ENCODE assay signal across 33 mouse cellular contexts in the genomic region with DNA sequence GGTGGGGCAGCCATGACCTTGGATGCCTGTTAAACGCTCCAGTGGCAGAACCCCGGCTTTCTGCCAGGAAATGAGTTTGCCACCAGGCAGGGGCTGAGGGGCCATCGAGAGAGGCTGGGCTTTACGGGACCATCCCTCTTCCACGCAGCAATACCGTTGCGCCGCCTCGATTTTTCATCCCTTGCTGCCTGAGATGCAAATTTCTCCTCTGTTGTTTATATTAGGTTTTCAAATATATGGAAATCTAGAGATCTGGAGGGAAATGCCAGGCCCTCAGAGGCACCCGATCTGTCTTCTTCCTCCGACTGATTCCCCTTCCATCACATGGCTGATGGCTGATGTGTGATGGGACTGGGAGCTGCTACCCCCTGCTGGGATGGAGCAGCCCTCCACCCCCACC.
A peak's percentile ranks its signal among the peaks of the same experiment; 100 is the strongest.
DNase-seq lines count a peak whose midpoint lies in the region; ATAC-seq and TF ChIP-seq lines count a peak whose summit lies in the region.
"Had no signal": no experiment of that assay in that cellular context is flagged by ENCODE, and none has a peak within 500 bp of the region (broad histone marks: within the 10 kb centered on the region; RNA-seq: fewer than 3 reads in every experiment).

No protein-coding gene starts in this region.

- no peaks in the 10 kb centered on the region for H3K9me3 ChIP-seq in heart, embryonic 11.5 days (replicated peaks; ENCODE audit: control insufficient read depth, low read length)
- H3K9me3 ChIP-seq in midbrain, embryonic 12.5 days, result no peaks in the 10 kb centered on the region
- no peaks in the 10 kb centered on the region for H3K9me3 ChIP-seq in midbrain, embryonic 11.5 days (ENCODE audit: control insufficient read depth, low read length)
- H3K9me3 ChIP-seq: embryonic facial prominence, embryonic 12.5 days; limb, embryonic 10.5 days; limb, embryonic 15.5 days; neural tube, embryonic 12.5 days had no signal

- no peak overlapping the region for H3K9ac ChIP-seq in heart, embryonic 11.5 days (ENCODE audit: low read depth, low read length)
- no peak overlapping the region for H3K9ac ChIP-seq in midbrain, embryonic 12.5 days (replicated peaks)
- H3K9ac ChIP-seq in midbrain, embryonic 11.5 days (ENCODE audit: low read length), result no peak overlapping the region
- H3K9ac ChIP-seq: embryonic facial prominence, embryonic 12.5 days; limb, embryonic 15.5 days; liver, embryonic 13.5 days; neural tube, embryonic 12.5 days had no signal

- no peak overlapping the region for H3K4me2 ChIP-seq in heart, embryonic 11.5 days
- H3K4me2 ChIP-seq in midbrain, embryonic 12.5 days (replicated peaks), result no peak overlapping the region
- H3K4me2 ChIP-seq in midbrain, embryonic 11.5 days, result no peak overlapping the region
- H3K4me2 ChIP-seq: embryonic facial prominence, embryonic 12.5 days; limb, embryonic 15.5 days; liver, embryonic 13.5 days; neural tube, embryonic 12.5 days had no signal

- no peaks in the 10 kb centered on the region for H3K4me1 ChIP-seq in heart, embryonic 11.5 days (ENCODE audit: control insufficient read depth, insufficient read depth, low read length)
- H3K4me1 ChIP-seq in midbrain, embryonic 12.5 days, result 0 out of 2 replicates have a peak, but pooled peaks cover 2% of the 10 kb centered on the region
- H3K4me1 ChIP-seq in midbrain, embryonic 11.5 days (ENCODE audit: control insufficient read depth, insufficient read depth, low read length), result no peaks in the 10 kb centered on the region
- H3K4me1 ChIP-seq: embryonic facial prominence, embryonic 12.5 days; limb, embryonic 10.5 days; limb, embryonic 15.5 days; liver, embryonic 13.5 days; neural tube, embryonic 12.5 days had no signal

- 64% methylated on average over 11 of the region's 11 CpGs for WGBS in heart, embryonic 11.5 days (ENCODE audit: insufficient replicate concordance)
- 70% methylated on average over 11 of the region's 11 CpGs for WGBS in midbrain, embryonic 12.5 days
- 83% methylated on average over 11 of the region's 11 CpGs for WGBS in midbrain, embryonic 11.5 days

- no peaks in the 10 kb centered on the region for H3K36me3 ChIP-seq in heart, embryonic 11.5 days (ENCODE audit: control insufficient read depth, insufficient read depth, low read length)
- no peaks in the 10 kb centered on the region for H3K36me3 ChIP-seq in midbrain, embryonic 12.5 days
- H3K36me3 ChIP-seq in midbrain, embryonic 11.5 days (ENCODE audit: control insufficient read depth, insufficient read depth, low read length), result no peaks in the 10 kb centered on the region
- H3K36me3 ChIP-seq: embryonic facial prominence, embryonic 12.5 days; limb, embryonic 10.5 days; limb, embryonic 15.5 days; liver, embryonic 13.5 days; neural tube, embryonic 12.5 days had no signal

- TF ChIP-seq CTCF in brain, embryonic 14.5 days (IDR thresholded peaks at IDR 0.05; ENCODE audit: borderline replicate concordance, extremely low read depth, insufficient read depth, insufficient read length), result no peak

- no peak for ATAC-seq in heart, embryonic 11.5 days (replicated peaks; ENCODE audit: insufficient number of reproducible peaks, low FRiP score, low TSS enrichment)
- ATAC-seq in midbrain, embryonic 12.5 days (ENCODE audit: low FRiP score, low read depth), result no peak
- ATAC-seq in midbrain, embryonic 11.5 days (ENCODE audit: low FRiP score), result no peak
- ATAC-seq: activated CD4-positive, CD25-positive, alpha-beta regulatory T cell, adult 4 months; intestine, embryonic 16.5 days had no signal

- no peaks in the 10 kb centered on the region for H3K27me3 ChIP-seq in heart, embryonic 11.5 days (ENCODE audit: control insufficient read depth, insufficient read depth, low read length)
- H3K27me3 ChIP-seq in midbrain, embryonic 12.5 days, result no peaks in the 10 kb centered on the region
- no peaks in the 10 kb centered on the region for H3K27me3 ChIP-seq in midbrain, embryonic 11.5 days (ENCODE audit: control insufficient read depth, insufficient read depth, low read length)
- H3K27me3 ChIP-seq: CH12.LX; embryonic facial prominence, embryonic 12.5 days; liver, embryonic 13.5 days; neural tube, embryonic 12.5 days had no signal

- DNase-seq in cerebellum, postnatal 10 days, result peak; percentile 25 to 31
- DNase-seq in cerebellum, postnatal 36 days, result no peak
- DNase-seq in heart, adult 11 months, result peak; percentile 87
- DNase-seq in midbrain, embryonic 11.5 days (ENCODE audit: low spot score, missing footprints), result no peak
- peak; percentile 55 for DNase-seq in brain, embryonic 14.5 days (ENCODE audit: low read depth)
- no peak for DNase-seq in left cerebral cortex, adult 11 months (ENCODE audit: low spot score)
- DNase-seq: adrenal gland, adult 2 months; adrenal gland, postnatal 36 days; cerebellum, adult 2 months; cerebellum, postnatal 25 days; embryo, embryonic 11 days; heart, postnatal 14 days; kidney, adult 8-10 months; kidney, postnatal 4 days; layer of hippocampus, postnatal 36 days; liver, embryonic 13.5 days; lung, adult 2 months; lung, postnatal 10 days; right cerebral cortex, adult 18-20 months; spleen, adult 18-20 months; thymus, adult 2 months; thymus, postnatal 36 days had no signal

- TF ChIP-seq POLR2A in brain, embryonic 14.5 days (IDR thresholded peaks at IDR 0.05; ENCODE audit: borderline replicate concordance, extremely low read depth, insufficient read depth, insufficient read length, poor library complexity, severe bottlenecking), result no peak

- no peak overlapping the region for H3K27ac ChIP-seq in heart, embryonic 11.5 days (ENCODE audit: low read depth, low read length)
- peak overlapping the region; percentile 49; the same call in 1 of the 2 replicates for H3K27ac ChIP-seq in midbrain, embryonic 12.5 days (replicated peaks)
- H3K27ac ChIP-seq in midbrain, embryonic 11.5 days (ENCODE audit: low read depth, low read length), result no peak overlapping the region
- H3K27ac ChIP-seq: embryonic facial prominence, embryonic 12.5 days; kidney, postnatal 0 days; limb, embryonic 10.5 days; limb, embryonic 15.5 days; liver, embryonic 13.5 days; neural tube, embryonic 12.5 days had no signal

- H3K4me3 ChIP-seq in heart, embryonic 11.5 days (ENCODE audit: low read depth, low read length), result no peak overlapping the region
- no peak overlapping the region for H3K4me3 ChIP-seq in midbrain, embryonic 12.5 days
- H3K4me3 ChIP-seq in midbrain, embryonic 11.5 days (ENCODE audit: low read depth, low read length), result no peak overlapping the region
- H3K4me3 ChIP-seq: embryonic facial prominence, embryonic 12.5 days; limb, embryonic 10.5 days; limb, embryonic 15.5 days; liver, embryonic 13.5 days; myocyte; neural tube, embryonic 12.5 days had no signal

Comparison
In these comparisons a context has a peak if more than half of its experiments do, and no peak if none do; other contexts are left out.
1. DNase-seq: peak in cerebellum, postnatal 10 days (2 of 2), heart, adult 11 months (single experiment) and brain, embryonic 14.5 days (single experiment); none in cerebellum, postnatal 36 days (0 of 2), midbrain, embryonic 11.5 days (single experiment) and left cerebral cortex, adult 11 months (single experiment).